Mouse (Mus musculus): ENCODE measurements around the gene Slc25a5. TPM values are rescaled to one million over a fixed set of nuclear protein-coding genes. Genes with fewer than 3 reads are reported as not detected.

Gene Slc25a5
- polyA plus RNA-seq, 1 experiment from 2014 or later, result 530 TPM

- WGBS, result 79% methylated on average over 1 of the region's 1 CpGs
- ATAC-seq (ENCODE audit: low FRiP score), result no peak
- H3K4me1 ChIP-seq, result no peaks in the 10 kb centered on the region
- no peak overlapping the region for H3K27ac ChIP-seq (replicated peaks)
- H3K9me3 ChIP-seq (replicated peaks), result no peaks in the 10 kb centered on the region
- H3K27me3 ChIP-seq (replicated peaks), result no peaks in the 10 kb centered on the region
- no peak overlapping the region for H3K4me3 ChIP-seq (replicated peaks)
- no peaks in the 10 kb centered on the region for H3K36me3 ChIP-seq
- H3K9ac ChIP-seq (replicated peaks), result no peak overlapping the region
- H3K4me2 ChIP-seq, result no peak overlapping the region
Measured at GRCm38 (mm10) chrX:36847152-36847551, 51.7 kb downstream of the Slc25a5 start.

Other genes with a start within 250 kb of the Slc25a5 start
- 497 and 560 TPM in 2 replicates for gene Pgrmc1, start 197.4 kb upstream of the Slc25a5 start, polyA plus RNA-seq (2015; fragmentation: Nextera tagmentation; extraction: Ambion mirVana)
- gene Akap17b, start 150.3 kb upstream of the Slc25a5 start, polyA plus RNA-seq (2015; fragmentation: Nextera tagmentation; extraction: Ambion mirVana), result 5.9 and 6.1 TPM in 2 replicates
- gene Slc25a43, start 52.0 kb upstream of the Slc25a5 start, polyA plus RNA-seq (2015; fragmentation: Nextera tagmentation; extraction: Ambion mirVana), result 1.5 and 2.2 TPM in 2 replicates
- gene Ube2a, start 78.2 kb downstream of the Slc25a5 start, polyA plus RNA-seq (2015; fragmentation: Nextera tagmentation; extraction: Ambion mirVana), result 115 and 117 TPM in 2 replicates
- gene C330007P06Rik, start 78.5 kb downstream of the Slc25a5 start, polyA plus RNA-seq (2015; fragmentation: Nextera tagmentation; extraction: Ambion mirVana), result 24.2 and 27.6 TPM in 2 replicates
- gene Nkrf, start 107.2 kb downstream of the Slc25a5 start, polyA plus RNA-seq (2015; fragmentation: Nextera tagmentation; extraction: Ambion mirVana), result 18.3 and 19.5 TPM in 2 replicates
- 72.2 TPM in 2 replicates for gene Sept6, start 196.1 kb downstream of the Slc25a5 start, polyA plus RNA-seq (2015; fragmentation: Nextera tagmentation; extraction: Ambion mirVana)

Measured in neural tube, embryonic 15.5 days (tissue).